In the genomic region with DNA sequence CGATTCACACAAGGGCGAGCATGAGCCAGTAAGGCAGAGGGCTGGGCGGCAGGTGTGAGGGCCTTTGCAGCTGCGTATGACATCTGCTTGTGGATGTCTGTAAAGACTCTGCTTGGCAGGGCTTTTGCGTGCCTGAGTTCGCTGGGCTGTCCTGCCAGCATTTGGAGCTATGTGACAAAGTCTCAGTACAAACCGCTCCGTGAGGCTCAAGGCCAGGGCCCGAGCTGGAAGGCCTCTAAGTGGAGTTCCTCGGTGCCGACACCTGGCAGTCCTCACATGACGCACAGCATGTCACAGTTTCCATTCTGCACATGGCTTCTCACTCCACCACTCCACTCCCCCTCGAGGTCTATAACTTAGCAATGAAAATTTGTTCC, we compare ENCODE assay signal across 9 mouse cellular contexts.
DNase-seq lines count a peak whose midpoint lies in the region; ATAC-seq and TF ChIP-seq lines count a peak whose summit lies in the region.
"Had no signal": no experiment of that assay in that cellular context is flagged by ENCODE, and none has a peak within 500 bp of the region (broad histone marks: within the 10 kb centered on the region; RNA-seq: fewer than 3 reads in every experiment).

No protein-coding gene starts in this region.

- H3K4me3 ChIP-seq in hindbrain, embryonic 12.5 days = no peak overlapping the region
- no peak overlapping the region for H3K4me3 ChIP-seq in hindbrain, postnatal 0 days (ENCODE audit: low read length)
- H3K4me3 ChIP-seq in ES-E14 (ENCODE audit: insufficient read depth in 1 of 2, low read depth in 1 of 2, low read length in 2 of 2, poor library complexity in 1 of 2, severe bottlenecking in 1 of 2) = peak overlapping the region; percentile 31 to 54; a peak in 1 of 4 replicates
- no peak overlapping the region for H3K4me3 ChIP-seq in limb, embryonic 14.5 days (replicated peaks; ENCODE audit: low read length)

- H3K27ac ChIP-seq in hindbrain, embryonic 12.5 days = peak overlapping the region; percentile 46; the same call in 1 of the 2 replicates
- H3K27ac ChIP-seq in hindbrain, postnatal 0 days = no peak overlapping the region; the same call in 1 of the 2 replicates
- no peak overlapping the region for H3K27ac ChIP-seq in ES-E14 (ENCODE audit: insufficient read depth, low read depth, low read length, poor library complexity, severe bottlenecking)
- H3K27ac ChIP-seq in limb, embryonic 14.5 days (replicated peaks; ENCODE audit: low read depth, low read length) = 0 out of 2 replicates have a peak overlapping the region, but pooled peaks have one; percentile 40
- H3K27ac ChIP-seq: liver, embryonic 14.5 days had no signal

- DNase-seq in hindbrain, postnatal 0 days (ENCODE audit: low spot score) = no peak
- no peak for DNase-seq in ES-E14 (ENCODE audit: low read depth, low spot score)
- peak; percentile 59 for DNase-seq in gastrocnemius, postnatal 14 days
- peak; percentile 82 for DNase-seq in limb, embryonic 14.5 days (ENCODE audit: low spot score)
- DNase-seq in retina, postnatal 1 day = no peak
- DNase-seq in layer of hippocampus, adult 18-20 months (ENCODE audit: low spot score in 2 of 2) = no peak
- no peak for DNase-seq in right cerebral cortex, postnatal 25 days

- TF ChIP-seq POLR2A in limb, embryonic 14.5 days (IDR thresholded peaks at IDR 0.05; ENCODE audit: borderline replicate concordance, extremely low read depth, insufficient read depth, insufficient read length) = no peak

- no peak overlapping the region for H3K9ac ChIP-seq in hindbrain, embryonic 12.5 days
- no peak overlapping the region for H3K9ac ChIP-seq in hindbrain, postnatal 0 days (replicated peaks; ENCODE audit: low read length)
- H3K9ac ChIP-seq in ES-E14 (ENCODE audit: insufficient read depth, low read depth, low read length, poor library complexity, severe bottlenecking) = no peak overlapping the region
- H3K9ac ChIP-seq in limb, embryonic 14.5 days (ENCODE audit: low read depth, low read length, severe bottlenecking) = no peak overlapping the region
- H3K9ac ChIP-seq: liver, embryonic 14.5 days had no signal

- H3K27me3 ChIP-seq in hindbrain, embryonic 12.5 days = no peaks in the 10 kb centered on the region
- H3K27me3 ChIP-seq in hindbrain, postnatal 0 days (ENCODE audit: insufficient read depth, low read length) = no peaks in the 10 kb centered on the region
- no peaks in the 10 kb centered on the region for H3K27me3 ChIP-seq in limb, embryonic 14.5 days (ENCODE audit: control insufficient read depth, insufficient read depth, low read length)

- TF ChIP-seq CTCF in hindbrain, postnatal 0 days (IDR thresholded peaks at IDR 0.05; ENCODE audit: low read depth) = no peak

- WGBS in hindbrain, embryonic 12.5 days = 76% methylated on average over 13 of the region's 13 CpGs
- 47% methylated on average over 13 of the region's 13 CpGs for WGBS in hindbrain, postnatal 0 days
- 47% methylated on average over 12 of the region's 13 CpGs for WGBS in limb, embryonic 14.5 days

- no peaks in the 10 kb centered on the region for H3K9me3 ChIP-seq in hindbrain, embryonic 12.5 days (replicated peaks)
- H3K9me3 ChIP-seq in hindbrain, postnatal 0 days (ENCODE audit: low read length) = no peaks in the 10 kb centered on the region
- no peaks in the 10 kb centered on the region for H3K9me3 ChIP-seq in ES-E14 (ENCODE audit: control insufficient read depth, insufficient read depth, low read depth, low read length)
- no peaks in the 10 kb centered on the region for H3K9me3 ChIP-seq in limb, embryonic 14.5 days (ENCODE audit: control insufficient read depth, low read length)

- peaks cover 37% of the 10 kb centered on the region for H3K4me1 ChIP-seq in hindbrain, embryonic 12.5 days
- H3K4me1 ChIP-seq in hindbrain, postnatal 0 days (ENCODE audit: insufficient read depth, low read length) = peaks cover 12% of the 10 kb centered on the region; the same call in 1 of the 2 replicates
- no peaks in the 10 kb centered on the region for H3K4me1 ChIP-seq in ES-E14 (ENCODE audit: control insufficient read depth in 2 of 2, insufficient read depth in 2 of 2, low read length in 2 of 2, poor library complexity in 1 of 2)
- H3K4me1 ChIP-seq in limb, embryonic 14.5 days (ENCODE audit: control insufficient read depth, insufficient read depth, low read length) = peaks cover 33% of the 10 kb centered on the region

- intact Hi-C loops in gastrocnemius, postnatal 14 days (cut with DNase I; ENCODE audit: low total_unique reads) = no loop called here

- no peak overlapping the region for H3K4me2 ChIP-seq in hindbrain, embryonic 12.5 days (replicated peaks)
- H3K4me2 ChIP-seq in hindbrain, postnatal 0 days (ENCODE audit: low read depth, low read length) = no peak overlapping the region
- H3K4me2 ChIP-seq in limb, embryonic 14.5 days (replicated peaks; ENCODE audit: low read depth, low read length, severe bottlenecking) = no peak overlapping the region

- peaks cover 14% of the 10 kb centered on the region for H3K36me3 ChIP-seq in hindbrain, embryonic 12.5 days
- H3K36me3 ChIP-seq in hindbrain, postnatal 0 days (ENCODE audit: insufficient read depth, low read length) = no peaks in the 10 kb centered on the region
- H3K36me3 ChIP-seq in ES-E14 (ENCODE audit: control insufficient read depth, insufficient read depth, low read length, poor library complexity, severe bottlenecking) = no peaks in the 10 kb centered on the region
- peaks cover 10% of the 10 kb centered on the region for H3K36me3 ChIP-seq in limb, embryonic 14.5 days (ENCODE audit: control insufficient read depth, insufficient read depth, low read length)

- in situ Hi-C loops in ES-E14 (cut with MboI; ENCODE audit: low sequenced_read_pairs in 2 of 2, unreplicated experiment in 2 of 2) = no loop called here

- no peak for ATAC-seq in hindbrain, embryonic 12.5 days (ENCODE audit: low FRiP score)
- ATAC-seq in hindbrain, postnatal 0 days = no peak
- peak; percentile 81 for ATAC-seq in limb, embryonic 14.5 days (ENCODE audit: low FRiP score, low read depth)

TF ChIP-seq in ES-E14, 5 proteins besides CTCF, POLR2A, EP300 and RAD21:
- TF ChIP-seq MAFK (IDR thresholded peaks at IDR 0.05; ENCODE audit: insufficient read depth, low read depth, low read length) (no peak), HCFC1 (IDR thresholded peaks at IDR 0.05; ENCODE audit: borderline replicate concordance, insufficient read depth, low read length) (no peak), ZC3H11A (IDR thresholded peaks at IDR 0.05; ENCODE audit: borderline replicate concordance, low read depth, low read length) (no peak), ZNF384 (IDR thresholded peaks at IDR 0.05; ENCODE audit: low read depth, low read length) (no peak), CHD2 (IDR thresholded peaks at IDR 0.05; ENCODE audit: low read depth, low read length) (no peak)
TF ChIP-seq in ES-E14: peak in this region for 0.

Comparison
In these comparisons a context has a peak if more than half of its experiments do, and no peak if none do; other contexts are left out.
1. H3K27ac ChIP-seq: peak in hindbrain, embryonic 12.5 days (single experiment) and limb, embryonic 14.5 days (single experiment); none in hindbrain, postnatal 0 days (single experiment) and ES-E14 (single experiment).
2. H3K4me3 ChIP-seq: peak in ES-E14 (2 of 2); none in hindbrain, embryonic 12.5 days (single experiment), hindbrain, postnatal 0 days (single experiment) and limb, embryonic 14.5 days (single experiment).
3. DNase-seq: peak in gastrocnemius, postnatal 14 days (single experiment) and limb, embryonic 14.5 days (single experiment); none in hindbrain, postnatal 0 days (single experiment), ES-E14 (single experiment), retina, postnatal 1 day (single experiment), layer of hippocampus, adult 18-20 months (0 of 2) and right cerebral cortex, postnatal 25 days (single experiment).